Mouse (Mus musculus): ENCODE measurements around the gene Stk32c. TPM values are rescaled to one million over a fixed set of nuclear protein-coding genes. Genes with fewer than 3 reads are reported as not detected.

Stk32c gene
- total and polyA plus RNA-seq, 3 experiments: 0.21 TPM; not detected in 2

DNA sequence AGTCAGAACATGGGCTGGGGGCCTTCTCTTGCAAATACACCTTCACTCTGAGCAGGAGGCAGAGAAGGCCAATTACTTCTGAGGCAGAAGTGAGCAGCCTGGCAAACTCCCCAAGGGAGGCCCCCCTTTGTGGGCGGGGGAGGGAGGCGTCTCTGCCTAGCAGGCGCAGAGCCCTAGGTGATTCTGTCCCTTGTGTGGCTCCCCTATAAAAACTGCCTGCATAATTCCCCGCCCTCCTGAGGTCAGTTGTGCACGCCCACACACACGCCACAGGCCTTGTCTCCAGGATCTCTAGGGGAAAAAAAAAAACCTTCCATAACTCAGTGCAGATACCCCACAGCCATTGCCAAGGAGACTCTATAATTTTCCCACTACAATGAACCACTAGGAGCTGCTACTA is 82.7 kb downstream of the Stk32c start:
- no peak for TF ChIP-seq ZKSCAN1 (IDR thresholded peaks at IDR 0.05; ENCODE audit: low read depth, low read length)
- TF ChIP-seq MYB (IDR thresholded peaks at IDR 0.05; ENCODE audit: low read depth, low read length): no peak
- TF ChIP-seq ZNF384 (IDR thresholded peaks at IDR 0.05; ENCODE audit: low read depth, low read length): no peak
- TF ChIP-seq MEF2A (IDR thresholded peaks at IDR 0.05; ENCODE audit: extremely low read depth, insufficient replicate concordance, low read depth, low read length, poor library complexity, severe bottlenecking): no peak
- TF ChIP-seq TAL1 (IDR thresholded peaks at IDR 0.05; ENCODE audit: low read length): no peak
- no peak for TF ChIP-seq POLR2AphosphoS5 (IDR thresholded peaks at IDR 0.05; ENCODE audit: borderline replicate concordance, low read depth, low read length)
- TF ChIP-seq ETS1 (IDR thresholded peaks at IDR 0.05; ENCODE audit: low read depth, low read length): no peak
- TF ChIP-seq GABPA (IDR thresholded peaks at IDR 0.05; ENCODE audit: low read depth, low read length): no peak
- TF ChIP-seq EP300 (IDR thresholded peaks at IDR 0.05; ENCODE audit: low read depth in 1 of 2, low read length in 2 of 2): no peak
- no peak for TF ChIP-seq TBP (IDR thresholded peaks at IDR 0.05; ENCODE audit: low read depth, low read length)
- TF ChIP-seq ZC3H11A (IDR thresholded peaks at IDR 0.05; ENCODE audit: low read depth, low read length): no peak
- TF ChIP-seq SMC3 (IDR thresholded peaks at IDR 0.05; ENCODE audit: low read depth, low read length): no peak
- no peak for TF ChIP-seq USF1 (IDR thresholded peaks at IDR 0.05; ENCODE audit: low read depth, low read length)
- TF ChIP-seq MAX (IDR thresholded peaks at IDR 0.05; ENCODE audit: low read length): no peak
- TF ChIP-seq USF2 (IDR thresholded peaks at IDR 0.05; ENCODE audit: borderline replicate concordance in 1 of 2, insufficient read depth in 1 of 2, low read depth in 1 of 2, low read length in 2 of 2): no peak
- Histone ChIP-seq H3K9ac (ENCODE audit: control insufficient read depth, low read depth, low read length, poor library complexity, severe bottlenecking) (no peak overlapping the region), H3K36me3 (ENCODE audit: control insufficient read depth in 1 of 2, insufficient read depth in 2 of 2, low read length in 2 of 2) (no peaks in the 10 kb centered on the region), H3K4me3 (ENCODE audit: control insufficient read depth in 1 of 2, insufficient read depth in 1 of 2, low read depth in 2 of 2, low read length in 2 of 2) (no peak overlapping the region), H3K27ac (ENCODE audit: control insufficient read depth, low read depth, low read length) (no peak overlapping the region), H3K4me1 (ENCODE audit: control insufficient read depth in 1 of 2, insufficient read depth in 2 of 2, low read length in 2 of 2) (no peaks in the 10 kb centered on the region), H3K27me3 (ENCODE audit: control insufficient read depth in 1 of 2, insufficient read depth in 2 of 2, low read length in 2 of 2) (no peaks in the 10 kb centered on the region), H3K9me3 (replicated peaks; ENCODE audit: insufficient read depth, low read length) (no peaks in the 10 kb centered on the region), H3K79me2 (ENCODE audit: control insufficient read depth, insufficient read depth, low read length, poor library complexity) (no peaks in the 10 kb centered on the region)
- no peak for DNase-seq (ENCODE audit: low read depth, low spot score)

DNA sequence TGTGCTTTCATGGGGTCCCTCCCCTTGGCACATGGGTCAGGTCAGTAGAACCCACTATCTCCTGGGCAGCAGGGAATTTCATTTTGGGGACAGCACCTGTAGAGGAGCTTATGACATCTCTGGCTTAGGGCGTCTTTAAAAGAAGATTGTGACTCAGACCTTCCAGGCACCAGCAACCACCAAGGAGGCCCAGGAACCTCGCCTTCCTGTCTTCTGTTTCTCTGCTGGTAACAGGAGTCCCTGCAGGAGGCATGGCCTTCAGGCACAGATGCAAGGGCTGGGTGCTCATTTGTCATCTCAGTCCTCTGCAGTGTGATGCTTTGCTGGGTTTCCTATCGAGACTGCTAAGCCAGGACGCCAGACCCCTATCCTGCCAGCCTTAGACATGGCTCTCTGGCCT is 84.1 kb downstream of the Stk32c start:
- H3K9ac ChIP-seq (ENCODE audit: control insufficient read depth, low read depth, low read length, poor library complexity, severe bottlenecking): no peak overlapping the region
- H3K36me3 ChIP-seq (ENCODE audit: control insufficient read depth in 1 of 2, insufficient read depth in 2 of 2, low read length in 2 of 2): no peaks in the 10 kb centered on the region
- H3K79me2 ChIP-seq (ENCODE audit: control insufficient read depth, insufficient read depth, low read length, poor library complexity): no peaks in the 10 kb centered on the region
- H3K4me3 ChIP-seq (ENCODE audit: control insufficient read depth in 1 of 2, insufficient read depth in 1 of 2, low read depth in 2 of 2, low read length in 2 of 2): no peak overlapping the region
- no peak for TF ChIP-seq MYC (IDR thresholded peaks at IDR 0.05; ENCODE audit: low read depth, low read length)
- TF ChIP-seq USF2 (IDR thresholded peaks at IDR 0.05; ENCODE audit: borderline replicate concordance in 1 of 2, insufficient read depth in 1 of 2, low read depth in 1 of 2, low read length in 2 of 2): no peak
- TF ChIP-seq EP300 (IDR thresholded peaks at IDR 0.05; ENCODE audit: low read depth in 1 of 2, low read length in 2 of 2): no peak
- TF ChIP-seq RAD21 (IDR thresholded peaks at IDR 0.05; ENCODE audit: low read depth, low read length): no peak
- no peak for TF ChIP-seq MAZ (IDR thresholded peaks at IDR 0.05; ENCODE audit: low read depth, low read length)
- no peak for TF ChIP-seq CTCF (IDR thresholded peaks at IDR 0.05 in 2 of 3, conservative IDR thresholded peaks at IDR 0.05 in 1 of 3; ENCODE audit: control insufficient read depth in 1 of 3, insufficient read depth in 1 of 3, low read depth in 2 of 3, low read length in 3 of 3, poor library complexity in 1 of 3, severe bottlenecking in 1 of 3)
- H3K27ac ChIP-seq (ENCODE audit: control insufficient read depth, low read depth, low read length): no peak overlapping the region
- no peaks in the 10 kb centered on the region for H3K9me3 ChIP-seq (replicated peaks; ENCODE audit: insufficient read depth, low read length)
- no peaks in the 10 kb centered on the region for H3K27me3 ChIP-seq (ENCODE audit: control insufficient read depth in 1 of 2, insufficient read depth in 2 of 2, low read length in 2 of 2)
- H3K4me1 ChIP-seq (ENCODE audit: control insufficient read depth in 1 of 2, insufficient read depth in 2 of 2, low read length in 2 of 2): no peaks in the 10 kb centered on the region
- no peak for DNase-seq (ENCODE audit: low read depth, low spot score)

Data from MEL (cell line).